Mouse (Mus musculus) adrenal gland, adult (tissue): ENCODE data around the gene Aldh6a1.

Experiments
- DNase-seq, 2 experiments: peaks; one replicate each; pipeline ENCODE4 v3.0.0; 2022 to 2023; ENCODE audit warnings: low spot score in 1 of 2; ENCODE audit not compliant: inconsistent age in 2 of 2

Gene Aldh6a1

DNA sequence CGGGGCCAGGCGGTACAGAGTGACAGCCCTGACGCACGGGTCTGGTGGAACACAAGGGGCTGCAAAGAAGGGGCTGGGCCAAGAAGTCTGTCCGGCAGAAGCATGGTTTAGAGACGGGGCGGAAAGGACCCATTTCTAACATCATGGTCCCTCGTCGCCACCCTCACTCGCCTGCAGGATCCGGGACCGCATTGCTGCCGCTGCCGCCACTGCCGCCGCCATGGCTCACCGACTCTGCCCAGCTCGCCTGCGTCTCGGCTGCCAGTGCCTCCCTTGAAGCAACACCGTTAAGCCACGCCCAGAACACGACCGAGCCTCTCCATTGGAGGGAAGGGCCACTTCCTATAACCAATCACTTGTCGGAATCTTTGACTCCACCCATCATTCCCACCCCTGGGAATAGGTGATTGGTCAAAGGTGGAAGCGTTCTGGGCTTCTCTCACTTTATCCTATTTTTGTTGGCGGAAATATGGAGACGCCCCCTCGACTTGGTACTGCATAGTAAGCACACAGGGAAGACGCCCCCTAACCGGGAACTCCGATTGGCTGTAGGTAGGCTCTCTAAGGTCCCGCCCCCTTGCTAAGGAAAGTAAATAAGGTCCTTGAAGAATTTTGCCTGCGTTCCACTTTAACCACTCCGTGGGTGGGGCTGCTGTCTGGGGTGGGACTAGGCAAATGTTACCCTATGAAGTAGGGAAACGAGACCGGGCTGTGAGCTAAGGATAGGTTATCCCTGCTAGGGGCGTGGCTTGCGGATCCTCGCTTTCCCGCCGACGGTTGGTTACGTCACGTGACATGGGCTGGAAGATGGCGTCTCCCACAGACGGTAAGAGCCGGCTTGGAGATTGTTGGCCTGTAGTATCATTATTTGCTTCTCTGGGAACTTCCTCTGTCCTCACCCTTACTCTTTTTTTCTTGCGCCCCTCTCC is at the start of gene Aldh6a1, which contains the start of gene Lin52:
TSS of gene Aldh6a1 (minus strand) at position 287 of the 929 bp plus-strand sequence.
TSS of gene Lin52 (plus strand) at position 705 of the 929 bp plus-strand sequence.
- peak; percentile 98 to 99 for DNase-seq

DNA sequence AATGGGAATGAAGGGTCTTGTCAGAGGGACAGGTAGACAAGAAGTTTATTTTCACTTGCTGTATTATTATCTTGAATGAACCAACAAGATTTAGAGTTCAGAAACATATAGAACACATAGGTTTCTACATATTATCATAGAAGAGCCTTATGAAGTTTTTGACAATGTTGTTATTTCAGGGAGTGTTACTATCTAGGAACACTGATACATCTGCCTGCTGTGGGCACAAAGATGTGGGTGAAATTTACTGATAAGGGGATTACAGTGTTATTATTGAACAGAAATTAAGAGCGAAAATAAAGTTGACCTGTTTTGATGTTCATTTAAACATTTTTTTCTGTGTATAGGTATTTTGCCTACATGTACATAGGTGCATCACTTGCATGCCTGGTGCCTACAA is 46.0 kb upstream of the Aldh6a1 start:
- no peak for DNase-seq

DNA sequence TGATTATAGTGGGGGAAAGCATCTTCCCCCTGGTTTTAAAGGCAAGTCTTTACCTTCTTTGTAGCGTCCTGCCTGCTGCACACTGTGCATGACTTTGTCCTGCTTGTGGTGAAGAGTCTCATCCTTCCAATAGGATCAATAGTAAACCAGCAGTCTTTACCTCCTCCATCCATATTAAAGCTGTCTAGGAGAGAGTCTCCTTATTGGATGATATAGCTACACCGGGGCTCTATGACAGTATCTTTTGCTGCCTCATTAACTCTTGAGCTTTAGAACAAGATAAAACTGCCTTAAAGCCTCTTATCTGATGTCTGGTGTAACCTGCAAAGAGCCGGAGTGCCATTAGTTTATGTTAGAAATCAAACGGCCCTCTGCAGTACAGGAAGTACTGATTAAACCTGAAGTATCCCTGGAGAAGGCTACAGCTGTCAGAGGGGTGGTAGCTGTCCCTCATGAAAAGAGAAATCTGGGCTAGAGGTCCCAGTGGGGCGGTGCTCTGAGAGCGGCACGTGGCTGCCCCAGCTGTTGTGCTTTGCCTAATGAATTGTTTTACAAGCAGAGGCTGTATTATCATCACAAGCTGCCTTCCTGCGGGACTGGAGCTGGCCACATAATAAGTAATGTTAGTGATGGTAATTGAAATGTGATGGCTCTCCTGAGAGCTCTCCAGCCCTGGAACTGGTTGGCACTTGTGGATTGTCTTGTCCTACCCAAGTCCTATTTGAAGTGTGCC is 36.7 kb upstream of the Aldh6a1 start:
- no peak for DNase-seq

DNA sequence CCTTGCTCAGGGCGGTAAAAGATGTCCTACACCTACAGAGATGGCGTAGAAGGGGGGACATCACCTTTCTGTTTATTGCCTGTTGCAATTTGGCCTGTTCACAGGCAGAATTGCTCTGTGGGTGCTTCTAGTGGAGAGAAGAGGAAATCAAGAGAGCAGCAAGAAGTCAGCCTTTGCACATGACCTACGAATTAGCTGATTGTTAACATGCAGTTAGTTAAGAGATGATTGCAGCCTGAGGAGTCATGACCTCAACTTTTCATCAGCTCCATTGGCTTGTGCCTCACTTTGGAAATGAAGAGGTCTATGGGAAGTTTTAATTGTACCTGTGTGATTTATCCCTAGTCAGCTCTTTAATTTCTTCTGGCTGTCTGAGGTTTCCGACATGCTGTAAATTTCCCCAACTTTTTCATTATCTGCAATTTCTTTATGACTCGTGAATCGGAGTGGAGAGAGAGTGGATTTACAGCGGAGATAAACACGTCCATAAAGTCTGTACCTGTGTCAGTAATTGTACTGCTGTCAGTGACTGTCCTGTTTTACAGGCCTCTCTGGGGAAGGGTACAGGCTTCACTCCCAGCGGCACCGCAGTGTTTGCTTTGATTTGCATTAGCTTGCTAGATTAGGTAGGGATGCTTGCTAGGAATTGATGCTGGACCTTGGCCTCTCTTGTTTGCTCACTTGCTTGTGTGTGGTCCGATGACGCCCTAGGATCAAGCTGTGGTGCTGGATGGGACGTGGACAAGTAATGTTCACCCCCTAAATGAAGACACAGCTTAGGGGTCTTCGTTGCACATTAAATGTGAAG is 32.2 kb upstream of the Aldh6a1 start:
- no peak for DNase-seq

DNA sequence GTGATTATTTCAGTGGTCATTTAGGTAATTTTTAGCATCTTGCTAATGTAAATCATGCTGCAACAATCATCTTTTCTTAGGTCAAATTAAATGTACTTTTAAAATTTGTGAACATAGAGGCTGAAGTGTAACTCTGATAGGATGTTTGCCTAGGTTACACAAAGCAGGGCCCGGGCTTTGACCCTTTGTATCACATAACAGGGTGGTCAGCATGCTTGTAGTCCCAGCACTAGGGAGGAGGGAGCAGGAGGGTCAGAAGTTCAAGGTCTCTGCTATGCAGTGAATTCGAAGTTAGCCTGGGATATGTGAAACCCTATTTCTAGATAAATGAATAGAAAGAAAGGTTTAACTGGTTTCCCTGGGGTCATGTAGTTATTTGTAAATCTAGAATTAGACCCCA is 30.4 kb upstream of the Aldh6a1 start:
- DNase-seq = no peak

DNA sequence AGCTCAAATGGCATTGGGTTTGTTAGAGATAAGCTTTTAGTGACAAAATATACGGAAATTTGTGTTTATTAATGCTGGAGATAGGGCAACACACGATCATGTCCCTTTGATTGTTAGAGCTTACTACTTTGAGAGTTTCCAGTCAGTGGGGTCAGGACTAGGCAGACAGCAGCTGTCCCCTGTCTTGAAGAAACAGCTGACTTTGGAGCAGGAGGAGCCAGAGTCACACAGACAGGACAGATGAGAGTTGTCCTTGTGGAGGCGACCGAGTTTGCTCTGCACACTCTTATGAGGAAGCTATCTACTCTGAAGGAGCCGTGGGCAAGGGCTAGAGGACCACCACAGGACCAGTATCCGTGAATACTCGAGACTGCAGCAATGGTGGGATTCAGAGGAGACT is 28.1 kb upstream of the Aldh6a1 start:
- no peak for DNase-seq

DNA sequence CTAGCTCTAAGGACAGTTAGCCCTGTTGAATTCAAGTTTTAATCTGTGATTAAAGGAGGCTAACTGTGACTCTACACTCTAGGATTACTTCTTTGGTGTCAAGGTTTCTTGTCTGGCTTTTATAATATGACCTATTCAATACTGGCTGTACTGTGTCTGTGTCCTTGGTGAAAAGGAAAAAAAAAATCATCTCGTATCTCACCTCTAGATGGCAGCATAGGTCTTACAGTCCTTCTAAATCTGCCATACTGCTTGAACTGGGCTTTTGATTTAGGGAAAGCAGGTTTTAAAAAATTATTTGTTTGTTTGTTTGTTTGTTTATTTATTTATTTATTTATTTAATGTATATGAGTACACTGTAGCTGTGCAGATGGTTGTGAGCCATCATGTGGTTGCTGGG is 17.9 kb upstream of the Aldh6a1 start:
- DNase-seq = peak in 1 of 2 experiments; percentile 85

DNA sequence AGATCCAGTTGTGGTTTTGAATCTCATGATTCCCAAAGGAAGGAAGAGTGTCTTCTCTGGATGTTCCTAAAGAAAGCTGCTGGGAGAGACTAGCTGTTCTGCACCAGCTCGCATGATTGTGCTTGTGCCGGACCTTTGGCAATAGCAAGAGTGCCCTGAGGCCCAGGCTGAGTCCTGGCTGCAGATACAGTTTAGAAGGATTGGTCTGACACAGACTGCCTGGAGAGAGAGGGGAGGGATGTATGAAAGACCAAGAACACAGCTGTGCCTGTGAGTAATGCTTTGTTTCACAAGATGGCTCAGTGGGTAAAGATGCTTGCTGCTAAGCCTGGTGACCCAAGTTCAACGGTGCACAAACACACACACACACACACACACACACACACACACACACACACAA is 12.1 kb upstream of the Aldh6a1 start:
- DNase-seq = no peak

DNA sequence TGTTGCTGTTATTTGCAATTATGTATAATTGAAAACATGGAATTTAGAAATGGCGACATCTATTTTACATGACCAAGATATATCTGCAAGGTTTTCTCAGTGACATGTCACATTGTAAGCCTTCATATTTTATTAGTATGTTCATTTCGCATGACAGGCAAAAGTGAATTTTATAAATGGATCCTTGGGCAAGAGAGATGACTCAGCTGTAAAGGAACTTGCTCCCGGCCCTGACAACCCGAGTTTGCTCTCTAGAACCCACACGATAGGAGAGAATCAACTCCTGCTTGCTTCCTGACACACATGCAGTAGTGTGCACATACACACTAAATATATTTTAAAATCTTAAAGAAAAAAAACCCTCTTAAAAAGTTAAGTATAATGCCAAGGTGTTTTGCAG is 10.6 kb upstream of the Aldh6a1 start:
- DNase-seq = peak; percentile 35 to 62

DNA sequence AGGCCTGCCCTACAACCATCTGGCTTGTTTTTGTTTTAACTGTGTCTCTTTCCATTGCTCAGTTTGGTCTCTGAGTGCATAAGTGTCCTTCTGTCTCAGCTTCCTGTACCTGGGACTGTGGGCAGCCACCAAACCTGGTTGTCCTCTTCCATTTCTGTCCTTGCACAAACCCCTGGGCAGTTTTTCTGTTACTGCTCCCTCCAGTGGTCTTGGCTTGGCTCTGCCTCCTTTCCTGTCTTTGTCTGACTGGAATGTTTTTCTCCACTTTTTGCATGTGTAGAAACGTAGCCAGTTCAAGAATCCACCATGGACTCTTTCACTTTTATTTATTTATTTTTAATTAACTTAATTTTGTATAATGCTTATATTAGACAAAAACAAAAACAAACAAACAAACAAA is 9.0 kb upstream of the Aldh6a1 start:
- DNase-seq = no peak

DNA sequence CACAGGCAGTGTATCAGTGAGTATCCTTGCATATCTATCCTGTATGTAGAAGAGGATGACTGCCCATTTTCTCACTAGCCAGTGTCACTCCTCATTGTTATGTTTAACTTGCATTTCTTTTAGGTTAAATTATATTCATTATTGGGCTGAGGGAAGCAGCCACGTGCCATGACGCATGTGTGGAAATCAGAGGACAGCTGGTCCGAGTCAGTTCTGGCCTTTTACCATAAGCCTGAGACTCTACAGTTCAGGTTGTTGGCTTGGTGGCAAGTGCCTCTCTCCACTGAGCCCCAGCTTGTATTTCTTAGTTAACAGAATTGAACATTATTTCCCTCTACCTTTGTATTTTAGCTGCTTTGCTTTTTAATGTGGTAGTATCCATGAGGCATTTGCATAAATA is 6.1 kb upstream of the Aldh6a1 start:
- no peak for DNase-seq

DNA sequence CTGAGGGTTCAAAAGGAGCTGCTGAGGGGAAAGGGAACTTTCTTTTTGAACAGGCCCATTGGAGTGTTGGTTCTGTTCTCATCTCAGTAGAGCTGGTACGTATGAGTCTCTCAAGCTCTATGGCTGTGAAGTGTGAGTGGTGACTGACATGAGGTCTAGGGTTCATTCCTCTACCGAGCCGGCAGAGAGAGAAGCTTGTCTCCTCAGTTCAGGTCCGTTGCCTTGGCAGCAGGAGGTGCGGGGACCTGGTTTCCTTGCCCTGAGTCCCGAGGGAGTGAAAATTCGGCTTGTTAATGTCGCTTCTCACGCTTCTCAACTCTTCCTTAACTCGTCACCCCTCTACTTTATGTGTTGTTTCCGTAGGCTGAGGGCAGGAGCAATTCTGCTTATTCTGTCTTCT is 997 bp upstream of the Aldh6a1 start:
- no peak for DNase-seq

DNA sequence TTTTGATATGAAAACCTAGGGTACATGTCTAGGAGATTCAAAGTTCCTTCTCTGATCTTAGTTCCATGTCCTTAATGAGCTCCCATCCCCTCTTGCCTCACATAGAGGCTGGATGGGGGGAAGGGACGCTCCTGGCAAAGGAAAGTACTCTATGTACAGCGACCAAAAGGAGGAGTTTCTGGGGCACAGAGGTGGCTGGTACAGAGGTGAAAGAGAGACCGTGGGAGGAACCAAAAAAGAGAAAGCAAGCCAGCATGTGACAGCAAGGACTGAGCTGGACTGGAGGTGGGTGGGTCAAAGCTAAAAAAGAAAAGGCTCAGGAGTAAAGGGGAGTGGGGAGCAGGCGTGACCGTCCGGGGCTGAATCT is 470 bp downstream of the Aldh6a1 start:
- DNase-seq = no peak

DNA sequence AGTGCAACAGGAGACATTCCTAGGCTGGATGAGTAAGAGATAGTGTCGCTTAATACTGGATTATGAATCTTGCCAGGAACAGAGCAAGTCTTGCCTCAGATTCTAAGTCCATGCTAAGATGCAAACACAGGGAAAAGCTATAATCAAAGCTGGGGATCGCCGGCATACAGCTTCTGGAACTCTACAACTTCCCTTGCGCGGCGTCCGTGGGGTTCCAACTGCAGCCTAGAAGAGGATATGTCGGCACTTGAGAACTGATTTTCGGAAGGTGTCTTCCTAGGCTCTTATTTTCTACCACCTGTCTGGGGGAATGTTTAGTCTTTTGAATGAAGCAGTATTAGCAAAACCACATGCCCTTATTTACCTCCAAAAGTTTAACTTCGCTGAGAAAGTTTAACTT is 917 bp downstream of the Aldh6a1 start:
- DNase-seq = peak in 1 of 2 experiments; percentile 54

DNA sequence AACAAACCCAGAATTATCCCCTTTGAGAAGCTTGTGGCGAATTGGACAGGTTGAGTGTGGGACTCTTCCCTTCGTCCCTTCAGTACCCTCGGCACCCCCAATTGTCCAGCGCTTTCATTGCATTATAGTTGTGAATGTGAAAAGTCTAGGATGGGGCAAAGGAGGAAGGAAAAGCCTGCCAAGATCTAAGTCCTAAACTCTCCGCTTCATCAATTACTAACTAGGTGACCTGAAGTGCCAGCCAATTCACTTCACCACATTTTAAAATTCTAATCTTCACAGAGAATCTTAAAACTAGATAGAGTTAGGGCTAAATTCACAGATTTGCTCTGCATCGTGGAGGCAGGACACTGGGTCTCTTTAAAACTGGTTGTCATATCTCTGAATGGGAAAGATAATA is 2.6 kb downstream of the Aldh6a1 start:
- DNase-seq = no peak

DNA sequence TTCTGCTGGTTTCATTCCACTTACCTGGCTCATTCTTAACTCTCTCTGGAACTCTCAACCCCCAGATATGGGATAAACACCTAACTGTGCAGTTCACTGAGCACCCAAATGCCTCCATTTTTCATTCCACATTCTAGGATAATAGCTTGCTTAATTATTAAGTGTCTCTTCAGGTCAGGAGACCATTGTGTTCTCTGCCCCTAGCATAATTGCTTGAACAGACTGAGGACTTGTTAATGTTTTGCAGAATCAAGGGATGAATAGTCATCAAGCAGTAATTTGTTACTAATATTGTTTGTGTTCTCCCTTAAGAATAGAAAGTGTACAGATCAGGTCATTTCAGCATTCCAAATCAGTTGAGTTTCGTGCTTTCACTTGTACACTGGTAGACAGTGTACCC is 3.4 kb downstream of the Aldh6a1 start:
- no peak for DNase-seq

DNA sequence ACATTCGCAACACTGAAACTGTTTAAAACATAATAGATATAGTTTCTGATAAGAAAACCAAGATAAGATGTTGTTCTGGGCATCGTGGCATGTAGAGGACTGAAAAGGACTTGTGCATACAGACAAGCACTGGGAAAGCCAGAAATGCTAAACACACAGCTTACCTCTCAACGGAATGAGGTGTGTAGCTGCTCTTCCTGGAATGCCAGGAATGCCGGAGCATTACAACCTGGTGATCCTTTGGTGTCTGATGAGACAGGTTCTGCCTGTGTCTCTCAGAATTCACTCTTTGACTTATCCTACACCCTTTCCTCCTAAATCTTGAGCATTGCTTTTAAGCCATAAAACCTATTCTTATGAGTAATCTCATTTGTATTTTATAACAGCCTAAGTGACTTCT is 8.3 kb downstream of the Aldh6a1 start:
- DNase-seq = no peak

DNA sequence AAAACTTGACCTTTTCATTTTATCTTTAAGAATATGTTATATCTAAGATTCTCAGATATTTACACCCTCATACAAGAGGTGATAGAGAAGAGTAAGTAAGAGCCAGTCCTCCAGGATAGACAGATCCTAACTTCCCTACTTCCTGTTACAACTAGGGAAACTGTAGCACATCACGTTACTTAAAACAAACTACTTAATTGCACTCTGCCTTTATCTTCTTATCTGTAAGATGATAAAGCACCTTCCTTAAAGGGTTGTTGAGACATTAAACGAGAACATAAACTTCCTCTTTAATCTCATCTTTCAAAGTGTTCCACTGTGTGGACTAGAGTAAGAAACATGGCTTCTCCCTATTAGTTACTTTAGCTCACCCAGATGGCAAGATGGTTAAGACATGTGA is 12.1 kb downstream of the Aldh6a1 start:
- no peak for DNase-seq

DNA sequence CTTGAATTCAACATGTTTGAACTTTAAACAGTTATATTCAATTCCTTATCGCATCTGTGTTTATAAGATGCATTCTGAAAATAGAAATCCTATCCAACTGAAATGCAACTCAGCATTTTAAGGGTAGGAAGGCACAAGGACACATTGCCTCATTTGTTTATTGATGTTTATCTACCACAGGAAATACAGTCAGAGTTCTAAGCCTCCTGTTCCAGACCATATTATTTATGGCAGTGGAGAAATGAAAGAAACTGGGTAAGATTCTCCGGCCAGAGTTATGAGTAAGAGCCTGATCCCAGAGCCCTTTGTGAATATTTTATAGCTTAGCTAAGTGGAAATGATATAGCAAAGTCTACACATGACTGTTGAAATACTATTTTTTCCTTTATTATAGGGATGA is 21.0 kb downstream of the Aldh6a1 start:
- DNase-seq = peak in 1 of 2 experiments; percentile 59

DNA sequence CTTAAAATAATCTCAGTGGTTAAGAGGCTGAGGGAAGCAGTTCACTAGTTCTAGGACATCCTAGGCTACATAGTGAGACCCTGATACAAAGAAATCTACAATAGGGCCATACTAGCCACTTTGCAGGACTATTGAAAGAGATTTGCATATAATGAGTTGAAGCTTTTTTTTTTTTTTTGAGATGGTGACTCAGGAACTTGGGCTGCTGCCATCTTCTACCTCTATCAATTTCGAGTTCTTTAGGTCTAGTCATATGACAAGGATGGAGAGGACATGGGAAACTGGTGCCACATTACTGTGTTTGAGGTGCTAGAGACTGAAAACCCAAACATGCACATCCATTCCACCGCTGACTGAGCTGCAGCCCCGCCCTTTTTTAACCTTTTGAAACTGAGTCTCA is 26.8 kb downstream of the Aldh6a1 start:
- peak in 1 of 2 experiments; percentile 27 for DNase-seq

DNA sequence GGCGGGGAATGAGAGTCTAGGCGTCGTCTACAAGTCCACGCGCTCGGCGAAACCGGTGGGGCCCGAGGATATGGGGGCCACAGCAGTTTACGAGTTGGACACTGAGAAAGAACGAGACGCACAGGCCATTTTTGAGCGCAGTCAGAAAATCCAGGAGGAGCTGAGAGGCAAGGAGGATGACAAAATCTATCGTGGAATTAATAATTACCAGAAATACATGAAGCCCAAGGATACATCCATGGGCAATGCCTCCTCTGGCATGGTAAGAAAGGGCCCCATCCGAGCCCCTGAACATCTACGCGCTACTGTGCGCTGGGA is 33.2 kb downstream of the Aldh6a1 start:
- DNase-seq = no peak
